Mouse (Mus musculus) c-Kit-positive CD71-negative TER-119-negative erythroid progenitor cells, embryonic 14.5 days (primary cell): Measurements from ENCODE around the gene Wfdc12.
"Not testable (repeated sequence)": the region's sequence is repeated elsewhere in the genome, so short reads cannot be mapped to it uniquely, and the experiment has no call there.

Source experiments
- DNase-seq: peaks from one replicate; pipeline ENCODE4 v3.0.0-alpha.2; 2013; ENCODE audit warnings: low read depth

Wfdc12 gene

DNA sequence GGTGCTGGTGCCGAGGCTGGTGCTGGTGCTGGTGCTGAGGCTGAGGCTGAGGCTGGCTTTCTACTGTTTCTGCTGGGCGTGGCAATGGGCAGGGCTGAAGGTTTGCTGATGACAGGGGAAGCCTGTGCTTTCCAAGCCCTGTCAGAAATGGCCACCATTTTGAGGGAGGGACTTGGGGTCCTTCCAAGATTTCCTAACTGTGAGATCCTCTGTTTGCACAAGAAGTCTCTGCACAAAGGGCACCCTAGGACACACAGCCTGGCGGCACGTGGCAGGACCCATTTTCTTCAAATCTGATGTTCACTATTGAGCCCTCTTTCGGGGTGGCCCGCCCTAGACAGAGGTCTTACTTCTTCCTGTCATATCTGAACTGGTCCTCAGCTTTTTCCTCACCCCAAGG is at the start of gene Wfdc12:
Gene Wfdc12 (minus strand): TSS at position 33 of the 400 bp plus-strand sequence.
- no peak for DNase-seq

DNA sequence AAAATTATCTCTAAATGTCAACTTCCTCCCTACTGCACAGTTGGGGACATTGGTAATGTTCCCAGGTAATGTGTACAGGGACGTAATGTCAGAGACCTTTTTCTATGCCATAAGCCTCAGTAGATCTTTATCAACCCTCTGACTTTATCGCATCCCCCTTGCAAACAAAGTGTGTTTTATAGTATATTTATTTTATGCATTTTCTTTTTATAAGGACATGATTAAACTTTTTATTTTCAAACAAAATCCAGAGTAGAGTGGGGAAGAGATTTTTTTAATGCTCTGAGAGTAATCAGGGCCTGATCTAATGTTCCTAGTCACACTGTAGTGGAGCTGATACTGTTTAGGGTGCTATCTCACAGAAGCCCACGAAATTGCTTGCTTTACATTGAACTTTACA is 48.0 kb upstream of the Wfdc12 start, which contains the start of gene Svs2:
Gene Svs2 (minus strand): TSS at position 101 of the 400 bp plus-strand sequence.
- no peak for DNase-seq

DNA sequence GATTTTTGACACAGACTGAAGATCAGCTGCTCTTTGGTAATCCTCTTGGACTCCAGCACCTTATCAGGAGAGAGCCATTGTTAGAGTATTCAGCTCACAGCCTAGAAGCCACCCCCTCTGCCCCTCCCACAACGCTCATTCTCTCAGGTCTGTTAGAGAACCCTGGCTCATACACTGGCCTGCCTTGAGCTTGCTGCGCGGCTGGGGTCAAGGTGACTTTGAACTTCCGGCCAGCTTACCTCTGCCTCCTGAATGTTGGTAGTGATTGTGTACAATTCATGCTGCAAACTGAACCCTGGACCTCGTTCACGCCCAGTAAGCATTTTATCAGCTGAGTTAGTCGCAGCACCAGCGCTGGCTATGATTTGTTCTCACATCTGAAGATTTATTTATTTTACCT is 42.3 kb upstream of the Wfdc12 start:
- DNase-seq: no peak

DNA sequence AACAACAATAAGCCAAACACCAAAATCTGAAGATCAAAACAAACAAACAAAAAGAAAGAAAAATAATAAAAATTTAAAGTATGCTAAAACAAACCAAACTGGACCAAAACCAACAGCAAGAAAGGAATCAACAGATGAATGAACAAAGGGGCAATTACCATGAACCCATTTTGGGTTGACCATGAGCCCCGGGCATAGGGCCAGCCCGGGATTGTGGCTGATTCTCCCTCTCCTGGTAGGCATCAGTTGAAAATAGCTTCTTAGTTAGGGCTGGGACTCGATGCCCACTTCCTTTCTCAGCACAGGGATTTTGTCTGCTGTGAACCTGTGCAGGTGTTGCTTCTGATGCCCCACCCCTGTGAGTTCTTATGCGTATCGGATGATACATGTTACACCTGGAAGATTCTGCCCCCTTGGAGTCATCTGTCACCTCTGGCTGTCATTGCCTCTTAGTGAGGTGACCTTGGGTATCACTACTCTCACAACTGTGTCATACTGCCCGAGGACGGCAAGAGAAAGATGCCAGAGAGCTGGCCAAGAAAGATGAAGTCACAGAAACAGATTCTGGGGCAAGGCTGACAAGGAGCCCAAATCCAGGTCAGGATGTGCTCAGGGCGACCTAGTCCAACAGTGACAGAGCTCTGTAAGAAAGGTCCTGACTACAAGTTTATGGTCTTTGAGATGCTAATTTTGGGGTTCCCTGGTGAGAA is 38.1 kb upstream of the Wfdc12 start:
- DNase-seq: no peak

DNA sequence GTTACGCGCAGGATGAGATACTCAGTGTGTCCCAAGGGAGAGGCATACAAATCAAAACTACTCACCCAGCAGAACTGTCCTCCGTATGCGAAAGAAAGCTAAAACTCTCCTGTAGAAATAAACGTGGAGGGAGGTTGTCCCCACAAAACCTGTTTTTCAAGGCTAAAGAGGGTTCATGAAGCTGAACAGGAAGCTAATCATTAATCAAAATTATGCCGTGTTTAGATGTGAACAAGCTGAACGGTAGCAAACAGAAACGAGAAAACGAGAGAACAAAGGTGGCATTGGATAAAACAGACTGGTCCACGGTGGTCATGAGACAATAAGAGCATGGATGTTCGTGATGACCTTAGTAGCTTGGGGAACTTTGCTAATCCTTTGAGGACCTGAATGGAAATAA is 31.1 kb upstream of the Wfdc12 start, which contains the start of gene Wfdc15b:
Gene Wfdc15b (minus strand): TSS at position 139 of the 400 bp plus-strand sequence.
- DNase-seq: no peak

DNA sequence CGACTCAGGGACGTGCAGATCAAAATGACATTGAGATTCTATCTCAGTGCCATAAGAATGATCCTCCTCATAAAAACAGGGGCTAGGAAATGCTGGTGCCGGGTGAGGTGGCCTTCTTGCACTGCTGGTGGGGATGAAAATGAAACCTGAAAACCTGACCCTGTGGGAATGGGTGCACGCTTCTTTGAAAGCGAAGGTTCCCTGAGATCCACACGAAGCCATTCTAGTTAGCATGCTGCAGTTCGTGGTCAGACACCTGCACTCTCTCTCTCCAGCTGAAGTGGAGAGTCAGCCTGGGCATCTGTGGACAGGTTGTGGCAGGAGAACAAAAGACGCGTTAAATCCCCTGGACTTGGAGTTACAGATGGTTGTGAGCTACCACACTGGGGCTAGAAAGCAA is 28.9 kb upstream of the Wfdc12 start:
- DNase-seq: no peak

DNA sequence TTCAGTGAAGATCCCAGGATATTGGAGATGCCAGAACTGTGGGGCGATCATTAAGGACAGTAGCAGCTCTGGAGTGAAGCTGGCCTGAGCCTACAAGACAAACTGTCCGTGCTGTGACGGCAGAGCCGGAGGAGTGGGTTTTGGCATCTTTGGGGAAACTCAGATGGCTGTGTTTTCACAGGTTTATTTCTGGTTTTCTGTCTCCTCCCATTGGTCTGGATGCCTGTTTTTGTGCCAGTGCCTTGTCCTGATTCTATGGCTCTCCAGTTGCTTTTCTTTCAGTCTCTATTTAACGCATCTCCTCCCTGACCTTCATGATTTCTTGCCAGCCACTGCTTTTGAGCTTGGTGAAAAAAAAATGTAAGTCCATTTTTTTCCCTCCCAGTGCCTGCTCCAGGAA is 22.3 kb upstream of the Wfdc12 start:
- DNase-seq: no peak

DNA sequence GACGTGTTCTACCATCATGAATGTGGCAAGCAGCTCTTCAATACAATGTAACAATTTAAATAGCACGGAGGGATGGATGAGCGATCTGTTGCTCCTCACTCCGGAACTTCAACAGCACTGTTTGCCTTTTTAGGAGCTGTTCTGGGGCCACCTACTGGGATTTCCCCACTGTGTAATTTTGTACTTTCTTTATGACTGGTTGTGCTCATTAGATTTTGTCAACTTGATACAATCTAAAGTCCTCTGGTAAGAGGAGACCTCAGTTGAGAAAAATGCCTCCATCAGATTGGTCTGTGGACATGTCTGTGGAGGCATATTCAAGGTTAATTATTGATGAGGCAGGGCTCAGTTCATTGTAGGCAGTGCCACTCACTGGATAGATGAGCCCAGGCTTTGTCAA is 20.5 kb upstream of the Wfdc12 start:
- no peak for DNase-seq

DNA sequence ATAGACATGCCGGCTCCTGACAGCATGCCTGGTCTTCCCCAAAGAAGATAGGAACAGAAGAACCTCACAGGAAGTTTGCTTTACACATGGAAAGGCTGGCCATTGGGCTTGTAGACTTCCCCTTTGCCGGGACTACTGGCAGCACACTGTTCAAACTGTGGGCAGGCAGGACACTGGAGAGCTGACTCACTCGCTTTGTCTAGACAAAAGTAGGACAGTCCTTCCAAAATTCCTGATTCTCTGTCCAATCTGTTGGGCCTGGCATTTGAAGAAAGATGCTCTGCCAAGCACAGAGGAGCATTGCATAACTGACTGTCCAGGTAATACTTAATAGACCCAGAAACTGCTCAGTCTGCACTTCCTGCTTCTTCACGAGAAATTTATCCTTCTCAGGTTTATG is 16.3 kb upstream of the Wfdc12 start:
- no peak for DNase-seq

DNA sequence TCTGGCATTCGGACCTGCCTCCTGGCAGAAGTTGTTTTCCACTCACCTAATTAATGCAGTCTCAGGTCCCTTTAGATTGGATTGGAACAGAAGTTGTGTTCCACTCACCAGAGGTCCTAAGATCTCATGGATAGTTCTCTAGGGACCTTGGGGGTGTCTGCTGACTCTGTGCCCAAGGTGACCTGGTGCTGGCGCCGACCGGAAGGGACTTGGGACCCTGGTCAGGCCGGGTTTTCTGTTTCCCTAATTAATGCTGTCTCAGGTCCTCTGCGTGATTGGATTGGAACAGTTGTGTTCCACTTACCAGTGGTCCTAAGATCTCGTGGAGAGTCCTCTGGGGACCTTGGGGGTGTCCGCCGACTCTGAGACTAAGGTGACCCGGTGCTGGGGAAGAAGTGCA is 15.6 kb upstream of the Wfdc12 start:
- not testable (repeated sequence) for DNase-seq

DNA sequence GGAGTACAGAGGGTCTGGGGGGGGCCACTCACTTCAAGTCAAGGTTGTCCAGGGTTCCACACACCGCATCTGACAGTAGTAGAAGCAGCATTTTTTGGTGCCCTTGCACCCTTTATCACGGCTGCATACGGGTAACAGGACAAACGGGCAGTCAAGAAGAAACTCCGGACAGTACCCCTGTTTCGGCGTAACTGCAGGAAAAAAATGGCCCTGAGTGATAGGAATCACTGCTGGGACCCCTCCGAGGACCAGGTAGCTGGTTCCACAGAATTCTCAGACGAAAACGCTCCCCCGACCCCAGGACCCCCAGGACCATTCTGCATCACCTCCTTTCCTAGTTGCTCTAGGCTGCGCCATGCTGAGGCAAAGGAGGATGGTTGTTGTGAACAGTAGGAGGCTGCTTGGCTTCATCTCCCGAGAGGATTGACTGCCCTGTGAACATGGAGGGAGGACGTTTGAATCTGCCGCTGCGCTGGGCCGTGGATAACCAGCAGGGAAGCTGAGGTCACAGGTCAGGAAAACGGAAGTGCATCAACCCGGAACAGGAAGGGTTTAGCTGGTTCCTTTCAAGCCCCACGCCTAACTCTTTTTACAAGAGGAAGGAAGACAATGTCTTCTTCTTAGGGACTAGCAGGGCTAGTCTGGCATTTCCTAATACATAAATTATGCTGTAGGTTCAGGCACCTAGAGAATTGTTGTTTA is 9.4 kb upstream of the Wfdc12 start, which contains the start of gene Wfdc15a:
Gene Wfdc15a (minus strand): TSS at position 505 of the 702 bp plus-strand sequence.
- no peak for DNase-seq

DNA sequence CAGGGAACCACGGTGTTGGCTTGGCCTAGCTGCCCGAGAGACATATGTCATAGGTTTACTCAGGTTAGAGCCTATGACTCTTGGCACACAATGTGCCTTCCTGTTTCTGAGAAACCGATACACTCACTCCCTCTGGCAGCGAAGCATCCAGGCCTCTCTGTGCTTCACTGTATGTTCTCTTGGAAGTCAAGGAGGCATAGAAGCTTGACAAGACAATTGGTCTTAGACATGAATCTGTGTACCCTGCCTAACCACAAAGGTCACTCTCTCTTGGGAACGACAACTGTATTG is 6.2 kb upstream of the Wfdc12 start:
- DNase-seq: no peak

DNA sequence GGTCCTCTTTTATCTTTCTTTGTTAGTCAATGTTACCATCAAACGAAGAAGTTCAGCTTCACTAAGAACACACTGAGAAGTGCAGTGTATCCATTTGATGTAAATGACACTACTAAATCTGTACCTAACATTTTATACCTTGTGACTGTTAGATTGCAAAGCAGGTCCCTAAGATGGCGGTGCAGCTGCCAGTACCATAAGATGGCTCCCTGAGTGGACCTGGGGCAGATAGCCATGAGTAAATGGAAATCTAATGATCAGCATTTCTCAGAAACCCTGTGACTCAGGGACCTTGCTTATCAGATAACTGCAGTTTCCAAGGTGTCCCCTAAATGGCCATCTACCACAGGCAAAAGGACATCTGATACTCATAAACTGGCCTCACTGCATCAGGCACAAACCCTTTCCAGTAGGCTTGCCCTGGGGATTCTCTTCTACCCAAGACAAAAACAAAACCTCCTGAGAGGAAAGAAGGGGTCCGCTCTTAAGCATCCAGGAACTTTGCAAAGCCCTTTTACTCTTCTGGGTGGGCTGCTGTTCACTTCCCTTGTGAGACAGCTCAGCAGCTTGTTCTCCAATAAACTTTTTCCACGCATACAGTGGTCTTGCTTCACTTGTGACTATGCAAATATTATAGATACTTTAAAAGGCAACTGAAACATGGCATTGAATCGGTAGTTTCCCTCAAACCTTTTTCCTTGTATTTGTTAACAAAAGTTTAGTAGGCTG is 5.7 kb upstream of the Wfdc12 start:
- DNase-seq: no peak

DNA sequence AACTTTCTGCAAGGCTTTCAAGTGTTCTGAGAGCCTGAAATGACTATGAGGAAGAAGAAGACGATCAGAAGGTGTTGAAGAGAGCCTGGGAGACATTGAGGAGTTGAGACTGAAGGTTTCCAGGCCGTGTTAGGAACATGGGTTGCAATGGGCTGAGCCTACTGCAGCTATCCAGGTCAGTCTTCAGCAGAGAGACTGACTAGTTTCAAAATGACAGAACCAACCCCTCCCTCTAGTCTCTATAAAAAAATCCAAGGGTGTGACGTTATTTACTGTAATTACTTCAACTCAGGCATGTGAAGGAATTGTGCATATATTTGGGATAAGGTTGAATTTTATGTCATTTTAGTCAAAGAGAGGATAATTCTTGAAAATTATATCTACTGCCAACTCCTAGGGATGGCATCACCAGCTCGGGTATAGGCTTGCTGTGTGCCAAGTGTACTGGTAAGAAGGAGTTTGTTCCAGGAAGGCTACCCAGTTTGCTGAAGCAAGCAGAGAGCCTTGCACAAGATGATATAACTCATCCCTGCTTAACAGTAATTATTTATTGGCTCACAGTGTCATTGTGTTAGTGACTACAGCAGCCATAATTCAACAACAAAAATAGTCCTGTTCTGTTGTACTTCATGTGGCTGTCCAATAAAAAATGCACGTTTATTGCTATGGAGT is 4.7 kb upstream of the Wfdc12 start:
- DNase-seq: no peak

DNA sequence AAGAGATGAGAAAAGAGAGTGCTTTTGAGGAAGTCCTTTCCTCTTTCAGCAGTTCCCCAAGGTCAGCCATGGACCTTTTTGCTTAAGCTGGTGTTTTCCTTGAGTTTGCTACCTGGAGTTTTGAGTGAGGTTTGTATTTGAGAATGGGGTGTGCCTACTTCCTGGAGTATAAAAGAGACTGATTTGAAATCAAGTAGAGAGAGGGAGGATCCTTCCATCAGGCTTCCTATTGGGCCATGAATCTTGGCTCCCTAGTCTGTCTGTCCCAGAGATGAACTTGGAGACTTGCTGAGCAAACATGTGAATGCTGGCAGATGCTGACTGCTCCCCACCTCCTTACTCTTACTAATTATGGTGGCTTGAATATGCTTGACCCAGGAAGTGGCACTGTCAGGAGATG is 1.9 kb upstream of the Wfdc12 start:
- DNase-seq: no peak

DNA sequence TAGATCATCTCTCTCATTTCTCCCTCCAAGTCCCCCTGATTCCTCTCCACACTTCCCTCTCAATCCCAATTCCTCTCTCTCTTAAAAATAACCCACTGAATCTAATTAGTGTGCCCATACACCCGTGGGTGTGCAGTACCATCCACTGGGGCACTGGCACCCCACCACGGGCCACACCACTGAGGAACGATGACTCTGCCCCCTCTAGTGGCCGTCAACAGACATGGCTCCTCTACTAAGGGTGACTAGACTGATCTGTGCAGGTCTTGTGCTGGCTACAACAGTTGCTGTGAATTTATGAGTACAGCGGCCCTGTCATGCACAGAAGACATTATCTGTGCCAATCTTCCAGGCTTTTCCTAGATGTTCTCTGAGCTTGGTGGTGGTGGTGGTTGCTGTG is 1.7 kb downstream of the Wfdc12 start:
- DNase-seq: peak; percentile 20

DNA sequence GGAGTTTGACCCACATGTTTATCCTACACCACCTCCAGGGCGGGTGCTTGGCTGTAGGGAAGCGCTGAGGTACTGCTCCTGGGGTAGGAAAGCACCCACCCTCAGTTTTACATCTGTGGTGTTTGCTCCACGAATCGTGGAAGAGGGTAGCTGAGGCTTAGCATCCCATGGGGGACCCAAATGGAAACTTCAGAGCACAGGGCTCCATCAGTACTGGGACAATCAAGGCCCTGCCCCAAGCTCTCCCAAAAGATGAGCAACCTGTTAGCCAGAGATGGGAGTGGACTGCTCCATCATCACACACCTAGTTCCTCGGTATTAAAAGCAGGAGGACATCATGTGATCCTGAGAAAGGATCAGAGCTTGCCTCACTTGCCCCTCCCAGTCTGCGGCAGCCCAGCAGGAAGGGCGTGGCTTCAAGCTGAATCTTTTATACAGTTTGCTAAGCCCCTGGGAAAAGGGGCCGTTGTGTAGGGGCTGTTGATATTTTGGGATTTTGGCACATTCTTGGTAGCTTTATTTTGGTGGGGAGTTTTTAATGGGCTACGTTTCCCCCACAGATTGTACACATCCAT is 6.2 kb downstream of the Wfdc12 start:
- no peak for DNase-seq

DNA sequence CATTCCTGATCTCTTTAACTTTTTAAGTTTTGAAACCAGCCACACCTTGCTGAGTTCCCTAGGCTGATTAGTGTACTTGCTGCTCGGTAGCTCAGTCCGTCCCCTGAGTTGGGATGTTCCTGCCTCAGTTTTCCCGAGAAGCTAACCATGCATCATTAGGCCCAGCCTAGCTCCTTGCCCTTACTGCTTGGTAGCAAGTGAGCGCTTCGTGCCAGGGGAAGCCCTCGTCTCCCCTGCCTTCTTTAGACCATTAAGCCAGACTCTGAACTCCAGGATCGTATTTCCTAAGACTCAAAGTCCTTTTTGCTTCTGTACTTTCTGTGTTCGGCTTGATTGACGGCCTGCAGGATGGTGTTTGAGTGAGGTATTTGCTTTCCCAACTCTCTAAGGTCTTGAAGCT is 7.1 kb downstream of the Wfdc12 start:
- no peak for DNase-seq

DNA sequence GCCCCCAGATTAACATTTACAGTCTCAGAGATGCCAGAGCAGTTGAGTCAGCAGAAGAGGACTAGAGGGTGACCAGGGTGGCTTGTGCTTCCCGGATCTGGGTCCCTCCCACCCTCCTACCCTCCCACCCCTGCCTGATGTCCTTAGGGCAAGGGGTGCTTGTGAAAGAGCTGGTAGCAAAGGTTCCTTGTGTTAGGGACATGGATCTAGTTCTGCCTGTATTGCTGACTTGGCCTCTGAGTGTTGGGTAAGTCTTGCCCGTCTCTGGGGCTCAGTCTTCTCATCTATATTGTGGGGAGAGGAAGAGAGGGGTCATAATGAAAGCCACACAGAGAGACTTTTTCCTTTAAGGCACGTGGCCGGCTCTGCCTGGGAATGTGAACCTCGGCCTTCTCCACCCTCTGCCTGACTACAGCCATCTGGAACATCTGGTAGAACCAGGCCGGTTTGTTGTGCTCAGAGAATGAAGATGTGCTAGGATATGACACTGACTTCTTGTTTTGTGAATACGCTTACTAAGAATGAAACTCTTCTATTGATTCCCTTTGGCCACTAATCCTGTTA is 7.6 kb downstream of the Wfdc12 start, which contains the start of gene Wfdc5:
Gene Wfdc5 (minus strand): TSS at position 51 of the 564 bp plus-strand sequence.
- no peak for DNase-seq

DNA sequence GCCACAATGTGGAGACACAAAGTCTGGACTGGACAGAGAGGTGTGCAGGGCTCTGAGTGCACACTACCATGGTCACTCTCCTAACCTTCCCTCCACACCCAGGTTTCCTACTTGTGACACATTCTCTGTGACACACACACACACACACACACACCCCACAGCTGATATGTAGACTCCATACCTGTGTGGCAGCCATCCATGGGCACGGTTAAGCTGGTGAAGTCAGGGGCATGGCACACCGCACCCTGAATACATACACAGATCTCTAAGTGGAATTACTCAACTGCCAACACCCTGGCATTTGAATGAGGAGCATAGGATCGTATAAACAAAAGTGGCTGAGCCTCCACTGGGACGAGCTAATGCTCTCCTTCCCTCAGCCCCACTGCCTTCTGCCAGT is 9.6 kb downstream of the Wfdc12 start:
- no peak for DNase-seq

DNA sequence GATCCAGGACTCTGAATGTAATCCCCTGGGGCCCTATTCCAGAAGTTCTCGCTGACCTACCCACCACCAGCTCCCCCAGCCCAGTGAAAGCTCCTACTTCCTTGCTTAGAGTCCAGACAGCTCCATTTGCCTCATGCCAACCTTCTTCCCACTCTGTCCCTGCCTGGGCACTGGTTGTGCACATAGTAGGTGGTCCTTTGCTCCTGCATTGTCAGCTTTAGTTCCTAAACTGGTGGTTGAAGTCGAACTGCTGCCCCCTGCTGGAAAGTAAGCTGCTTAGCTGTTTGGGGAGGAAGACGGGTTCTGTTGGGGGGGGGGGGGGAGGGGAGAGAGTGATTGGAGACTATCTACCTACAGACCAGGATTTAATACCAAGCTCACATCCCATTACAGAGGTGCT is 10.3 kb downstream of the Wfdc12 start:
- DNase-seq: no peak

DNA sequence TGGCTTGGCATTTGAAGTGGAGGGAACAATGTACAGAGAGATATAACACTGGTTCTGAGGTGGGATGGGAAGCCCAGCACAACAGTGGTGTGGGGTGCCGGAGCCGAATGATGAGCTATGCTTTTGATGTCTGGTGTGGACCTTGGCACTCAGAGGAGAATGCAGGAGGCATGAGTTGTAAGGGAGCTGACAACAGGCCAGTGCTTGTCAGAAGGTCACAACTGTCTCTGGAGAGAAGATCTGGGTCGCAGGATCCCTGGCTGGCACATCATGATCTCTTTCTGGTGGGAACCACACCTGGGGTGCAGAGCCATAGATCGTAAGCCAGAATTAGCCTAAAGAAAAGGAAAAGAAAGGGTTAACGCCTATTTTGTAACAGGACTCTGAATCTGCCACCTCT is 12.6 kb downstream of the Wfdc12 start:
- DNase-seq: no peak
